Mouse (Mus musculus) kidney, adult 2 months (tissue): ENCODE measurements around the gene 2810459M11Rik. TPM values are rescaled to one million over a fixed set of nuclear protein-coding genes. Genes with fewer than 3 reads are reported as not detected.

Experiments used
- DNase-seq: peaks from one replicate; pipeline ENCODE4 v3.0.0; 2021
- H3K27ac ChIP-seq: fragments of 200-500 bp; 2 replicates; pipeline ENCODE4 v1.5.1; 2012; ENCODE audit warnings: low read depth, low read length, control low read depth, inconsistent platforms; ENCODE audit not compliant: insufficient read depth
- H3K27me3 ChIP-seq: fragments of 200-500 bp; replicated peaks from 2 replicates; pipeline ENCODE4 v1.6.1; 2012; ENCODE audit warnings: mild to moderate bottlenecking, moderate library complexity, low read length, inconsistent platforms; ENCODE audit not compliant: control insufficient read depth, insufficient read depth
- H3K36me3 ChIP-seq: fragments of 200-500 bp; 2 replicates; pipeline ENCODE4 v1.6.1; 2012; ENCODE audit warnings: mild to moderate bottlenecking, moderate library complexity, low read length, inconsistent platforms; ENCODE audit not compliant: control insufficient read depth, insufficient read depth
- H3K4me1 ChIP-seq: fragments of 200-500 bp; 2 replicates; pipeline ENCODE4 v1.6.1; 2011; ENCODE audit warnings: low read length; ENCODE audit not compliant: control insufficient read depth, insufficient read depth
- H3K4me3 ChIP-seq: fragments of 200-500 bp; 2 replicates; pipeline ENCODE4 v1.5.1; 2011; ENCODE audit warnings: mild to moderate bottlenecking, low read depth, low read length, control low read depth; ENCODE audit not compliant: insufficient read depth
- CTCF ChIP-seq: fragments of 200-500 bp; conservative IDR thresholded peaks from 2 replicates; pipeline ENCODE4 v1.5.1; 2011; ENCODE audit warnings: low read depth, mild to moderate bottlenecking, control low read depth, low read length, moderate library complexity, mixed read lengths; ENCODE audit not compliant: insufficient read depth, insufficient read length
- POLR2A ChIP-seq: fragments of 200-500 bp; IDR thresholded peaks from one replicate; pipeline ENCODE4 v1.6.1; 2011; ENCODE audit warnings: low read depth, low read length, control low read depth
- WGBS: fragments of 180-500 bp; shearing (Covaris S2); methylation state at CpG from one replicate; pipeline ENCODE4 v1.1.7; 2018; 5-methylcytosine and 5-hydroxymethylcytosine counted together
- polyA plus RNA-seq: library from polyadenylated mRNA; depleted of rRNA; stranded (reverse); fragments of >200 nt; gene quantifications from 2 replicates; pipeline ENCODE4 v1.2.3, GENCODE M21; 2012

Gene 2810459M11Rik
- polyA plus RNA-seq, 1 experiment = 0.13 TPM

- H3K27me3 ChIP-seq = 0 out of 2 replicates have a peak, but pooled peaks cover under 1% of the 10 kb centered on the region
- H3K36me3 ChIP-seq = no peaks in the 10 kb centered on the region
- no peaks in the 10 kb centered on the region for H3K4me1 ChIP-seq
- DNase-seq = no peak
- TF ChIP-seq CTCF (no peak), POLR2A (no peak)
- H3K4me3 ChIP-seq = no peak overlapping the region
- WGBS = 92% methylated on average over 3 of the region's 3 CpGs
- no peak overlapping the region for H3K27ac ChIP-seq
Observed at GRCm38 (mm10) chr1:86040817-86041216, 4.8 kb upstream of the 2810459M11Rik start.

GRCm38 (mm10) chr1:86045056-86045455, 607 bp upstream of the 2810459M11Rik start:
- 0 out of 2 replicates have a peak, but pooled peaks cover 1% of the 10 kb centered on the region for H3K27me3 ChIP-seq
- no peak overlapping the region for H3K4me3 ChIP-seq
- WGBS = 87% methylated on average over 4 of the region's 4 CpGs
- DNase-seq = no peak
- TF ChIP-seq POLR2A = no peak
- no peak for TF ChIP-seq CTCF
- H3K27ac ChIP-seq = no peak overlapping the region
- no peaks in the 10 kb centered on the region for H3K36me3 ChIP-seq
- H3K4me1 ChIP-seq = no peaks in the 10 kb centered on the region

- Histone ChIP-seq H3K4me3 (no peak overlapping the region), H3K4me1 (no peaks in the 10 kb centered on the region), H3K27ac (no peak overlapping the region), H3K36me3 (no peaks in the 10 kb centered on the region), H3K27me3 (0 out of 2 replicates have a peak, but pooled peaks cover 1% of the 10 kb centered on the region)
- no peak for TF ChIP-seq POLR2A
- no peak for TF ChIP-seq CTCF
- WGBS = 25% methylated on average over 24 of the region's 24 CpGs
- DNase-seq = peak; percentile 24
Observed at GRCm38 (mm10) chr1:86046833-86047563, 1.3 kb downstream of the 2810459M11Rik start.

GRCm38 (mm10) chr1:86048231-86048630, 2.6 kb downstream of the 2810459M11Rik start:
- H3K27me3 ChIP-seq = 0 out of 2 replicates have a peak, but pooled peaks cover 1% of the 10 kb centered on the region
- TF ChIP-seq POLR2A (no peak), CTCF (no peak)
- no peaks in the 10 kb centered on the region for H3K36me3 ChIP-seq
- H3K27ac ChIP-seq = no peak overlapping the region
- H3K4me3 ChIP-seq = no peak overlapping the region
- 87% methylated on average over 4 of the region's 4 CpGs for WGBS
- no peak for DNase-seq
- no peaks in the 10 kb centered on the region for H3K4me1 ChIP-seq

- Histone ChIP-seq H3K27me3 (0 out of 2 replicates have a peak, but pooled peaks cover 1% of the 10 kb centered on the region), H3K4me1 (no peaks in the 10 kb centered on the region), H3K36me3 (no peaks in the 10 kb centered on the region), H3K4me3 (no peak overlapping the region), H3K27ac (no peak overlapping the region)
- WGBS = 95% methylated on average over 3 of the region's 3 CpGs
- DNase-seq = no peak
- no peak for TF ChIP-seq POLR2A
- no peak for TF ChIP-seq CTCF
Observed at GRCm38 (mm10) chr1:86048744-86049143, 3.1 kb downstream of the 2810459M11Rik start.

GRCm38 (mm10) chr1:86053198-86053921, 7.7 kb downstream of the 2810459M11Rik start:
- no peak for TF ChIP-seq POLR2A
- no peak for TF ChIP-seq CTCF
- H3K27ac ChIP-seq = no peak overlapping the region
- WGBS = 74% methylated on average over 12 of the region's 12 CpGs
- H3K4me3 ChIP-seq = no peak overlapping the region
- DNase-seq = peak; percentile 74
- H3K36me3 ChIP-seq = no peaks in the 10 kb centered on the region
- no peaks in the 10 kb centered on the region for H3K27me3 ChIP-seq
- H3K4me1 ChIP-seq = no peaks in the 10 kb centered on the region

GRCm38 (mm10) chr1:86054943-86055342, 9.3 kb downstream of the 2810459M11Rik start:
- no peak overlapping the region for H3K27ac ChIP-seq
- no peaks in the 10 kb centered on the region for H3K27me3 ChIP-seq
- TF ChIP-seq CTCF = no peak
- TF ChIP-seq POLR2A = no peak
- H3K4me3 ChIP-seq = no peak overlapping the region
- 65% methylated on average over 3 of the region's 3 CpGs for WGBS
- DNase-seq = no peak
- no peaks in the 10 kb centered on the region for H3K36me3 ChIP-seq
- H3K4me1 ChIP-seq = no peaks in the 10 kb centered on the region; the same call in 1 of the 2 replicates
